Mouse (Mus musculus) midbrain, embryonic 10.5 days (tissue): ENCODE measurements around the gene P3h3. TPM values are rescaled to one million over a fixed set of nuclear protein-coding genes. Genes with fewer than 3 reads are reported as not detected.
A peak's percentile ranks its signal among the peaks of the same experiment; 100 is the strongest.

ENCODE experiments used
- DNase-seq: peaks from one replicate; pipeline ENCODE4 v3.0.0-alpha.2; 2017; ENCODE audit warnings: low spot score
- H3K27ac ChIP-seq: fragments of 300-500 bp; sonication (generic); replicated peaks from 2 replicates; pipeline ENCODE4 v1.5.1; 2016; ENCODE audit warnings: mild to moderate bottlenecking
- H3K27me3 ChIP-seq: fragments of 300-500 bp; sonication (generic); 2 replicates; pipeline ENCODE4 v1.6.1; 2016; ENCODE audit warnings: low read depth, mild to moderate bottlenecking; ENCODE audit not compliant: poor library complexity, severe bottlenecking
- H3K36me3 ChIP-seq: fragments of 300-500 bp; sonication (generic); 2 replicates; pipeline ENCODE4 v1.6.1; 2016; ENCODE audit warnings: mild to moderate bottlenecking, moderate library complexity
- H3K4me1 ChIP-seq: fragments of 300-500 bp; sonication (generic); 2 replicates; pipeline ENCODE4 v1.6.1; 2016
- H3K4me3 ChIP-seq: fragments of 300-500 bp; sonication (generic); 2 replicates; pipeline ENCODE4 v1.5.1; 2016; ENCODE audit warnings: mild to moderate bottlenecking, moderate library complexity
- H3K9me3 ChIP-seq: fragments of 300-500 bp; sonication (generic); replicated peaks from 2 replicates; pipeline ENCODE4 v1.6.1; 2016; ENCODE audit warnings: mild to moderate bottlenecking
- WGBS: fragments of 180-500 bp; shearing (Covaris S2); methylation state at CpG from one replicate; pipeline ENCODE4 v1.1.7; 2016; 5-methylcytosine and 5-hydroxymethylcytosine counted together
- polyA plus RNA-seq: library from polyadenylated mRNA; unstranded; fragments of >200 nt; fragmentation: Nextera tagmentation; extraction: Ambion mirVana; gene quantifications from 2 replicates; pipeline ENCODE4 v1.2.1, GENCODE M21; 2016

Gene P3h3
- polyA plus RNA-seq, 1 experiment from 2014 or later: 8.3 TPM

- WGBS: 96% methylated on average over 5 of the region's 5 CpGs
- Histone ChIP-seq H3K36me3 (peaks cover 100% of the 10 kb centered on the region), H3K9me3 (no peaks in the 10 kb centered on the region), H3K4me3 (no peak overlapping the region), H3K27me3 (no peaks in the 10 kb centered on the region), H3K27ac (no peak overlapping the region), H3K4me1 (no peaks in the 10 kb centered on the region)
- DNase-seq: no peak
Observed at GRCm38 (mm10) chr6:124820891-124821290, 36.7 kb downstream of the P3h3 start.

GRCm38 (mm10) chr6:124817971-124818370 lies 39.6 kb downstream of the P3h3 start:
- no peak for DNase-seq
- Histone ChIP-seq H3K27me3 (no peaks in the 10 kb centered on the region), H3K36me3 (peaks cover 81% of the 10 kb centered on the region), H3K4me1 (peaks cover 23% of the 10 kb centered on the region), H3K27ac (no peak overlapping the region), H3K4me3 (no peak overlapping the region), H3K9me3 (no peaks in the 10 kb centered on the region)
- WGBS: 93% methylated on average over 8 of the region's 8 CpGs

- Histone ChIP-seq H3K36me3 (peaks cover 79% of the 10 kb centered on the region), H3K27ac (no peak overlapping the region), H3K9me3 (no peaks in the 10 kb centered on the region), H3K4me3 (no peak overlapping the region), H3K27me3 (no peaks in the 10 kb centered on the region), H3K4me1 (peaks cover 27% of the 10 kb centered on the region)
- 97% methylated on average over 8 of the region's 8 CpGs for WGBS
- DNase-seq: no peak
Observed at GRCm38 (mm10) chr6:124817563-124817962, 40.0 kb downstream of the P3h3 start.

GRCm38 (mm10) chr6:124817125-124817524 lies 40.4 kb downstream of the P3h3 start:
- H3K27me3 ChIP-seq: no peaks in the 10 kb centered on the region
- peaks cover 79% of the 10 kb centered on the region for H3K36me3 ChIP-seq
- H3K27ac ChIP-seq: no peak overlapping the region
- no peaks in the 10 kb centered on the region for H3K9me3 ChIP-seq
- peaks cover 31% of the 10 kb centered on the region for H3K4me1 ChIP-seq
- H3K4me3 ChIP-seq: no peak overlapping the region
- no peak for DNase-seq
- WGBS: 94% methylated on average over 11 of the region's 11 CpGs

- H3K9me3 ChIP-seq: no peaks in the 10 kb centered on the region
- DNase-seq: no peak
- H3K4me3 ChIP-seq: no peak overlapping the region
- peaks cover 79% of the 10 kb centered on the region for H3K36me3 ChIP-seq
- WGBS: 94% methylated on average over 4 of the region's 4 CpGs
- peaks cover 36% of the 10 kb centered on the region for H3K4me1 ChIP-seq
- H3K27ac ChIP-seq: no peak overlapping the region
- no peaks in the 10 kb centered on the region for H3K27me3 ChIP-seq
Observed at GRCm38 (mm10) chr6:124816611-124817010, 40.9 kb downstream of the P3h3 start.

GRCm38 (mm10) chr6:124814858-124815774 lies 42.4 kb downstream of the P3h3 start:
- H3K27ac ChIP-seq: peak overlapping the region; percentile 95
- H3K4me3 ChIP-seq: peak overlapping the region; percentile 75
- WGBS: 80% methylated on average over 9 of the region's 9 CpGs
- H3K9me3 ChIP-seq: no peaks in the 10 kb centered on the region
- no peak for DNase-seq
- peaks cover 45% of the 10 kb centered on the region for H3K4me1 ChIP-seq
- no peaks in the 10 kb centered on the region for H3K27me3 ChIP-seq
- peaks cover 79% of the 10 kb centered on the region for H3K36me3 ChIP-seq

GRCm38 (mm10) chr6:124814448-124814847 lies 43.1 kb downstream of the P3h3 start:
- peaks cover 51% of the 10 kb centered on the region for H3K4me1 ChIP-seq
- H3K27me3 ChIP-seq: no peaks in the 10 kb centered on the region
- WGBS: 53% methylated on average over 8 of the region's 8 CpGs
- no peak for DNase-seq
- peak overlapping the region; percentile 75 for H3K4me3 ChIP-seq
- H3K9me3 ChIP-seq: no peaks in the 10 kb centered on the region
- peaks cover 77% of the 10 kb centered on the region for H3K36me3 ChIP-seq
- H3K27ac ChIP-seq: peak overlapping the region; percentile 95

GRCm38 (mm10) chr6:124813933-124814332 lies 43.6 kb downstream of the P3h3 start, which contains the start of gene Tpi1:
Tpi1 (minus strand) TSS chr6:124814296.
- DNase-seq: peak; percentile 88
- H3K36me3 ChIP-seq: peaks cover 72% of the 10 kb centered on the region
- H3K27ac ChIP-seq: peak within 1 kb of the TSS; percentile 95
- H3K27me3 ChIP-seq: no peaks in the 10 kb centered on the region
- peaks cover 57% of the 10 kb centered on the region for H3K4me1 ChIP-seq
- H3K4me3 ChIP-seq: peak within 1 kb of the TSS; percentile 75
- H3K9me3 ChIP-seq: no peaks in the 10 kb centered on the region
- 1% methylated on average over 22 of the region's 22 CpGs for WGBS

GRCm38 (mm10) chr6:124813496-124813895 lies 44.1 kb downstream of the P3h3 start:
- peak overlapping the region; percentile 95 for H3K27ac ChIP-seq
- H3K9me3 ChIP-seq: no peaks in the 10 kb centered on the region
- H3K4me1 ChIP-seq: peaks cover 61% of the 10 kb centered on the region
- no peaks in the 10 kb centered on the region for H3K27me3 ChIP-seq
- H3K36me3 ChIP-seq: peaks cover 68% of the 10 kb centered on the region
- under 1% methylated on average over 18 of the region's 18 CpGs for WGBS
- peak overlapping the region; percentile 75 for H3K4me3 ChIP-seq
- DNase-seq: peak; percentile 71

GRCm38 (mm10) chr6:124812848-124813247 lies 44.7 kb downstream of the P3h3 start:
- WGBS: 28% methylated on average over 9 of the region's 9 CpGs
- Histone ChIP-seq H3K4me3 (peak overlapping the region; percentile 75), H3K4me1 (peaks cover 67% of the 10 kb centered on the region), H3K36me3 (peaks cover 61% of the 10 kb centered on the region), H3K27me3 (no peaks in the 10 kb centered on the region), H3K27ac (peak overlapping the region; percentile 95), H3K9me3 (no peaks in the 10 kb centered on the region)
- no peak for DNase-seq

GRCm38 (mm10) chr6:124811701-124812560 lies 45.6 kb downstream of the P3h3 start:
- DNase-seq: no peak
- Histone ChIP-seq H3K27me3 (no peaks in the 10 kb centered on the region), H3K4me1 (peaks cover 68% of the 10 kb centered on the region), H3K27ac (peak overlapping the region; percentile 95; the same call in 1 of the 2 replicates), H3K9me3 (no peaks in the 10 kb centered on the region), H3K4me3 (peak overlapping the region; percentile 75), H3K36me3 (peaks cover 52% of the 10 kb centered on the region)
- 87% methylated on average over 24 of the region's 24 CpGs for WGBS

GRCm38 (mm10) chr6:124811403-124811665 lies 46.2 kb downstream of the P3h3 start:
- Histone ChIP-seq H3K36me3 (peaks cover 46% of the 10 kb centered on the region), H3K27ac (no peak overlapping the region), H3K4me3 (peak overlapping the region; percentile 75; the same call in 1 of the 2 replicates), H3K27me3 (no peaks in the 10 kb centered on the region), H3K4me1 (peaks cover 72% of the 10 kb centered on the region), H3K9me3 (no peaks in the 10 kb centered on the region)
- 84% methylated on average over 4 of the region's 4 CpGs for WGBS
- no peak for DNase-seq
